ENCODE assay signal across 21 mouse cellular contexts in the genomic region with DNA sequence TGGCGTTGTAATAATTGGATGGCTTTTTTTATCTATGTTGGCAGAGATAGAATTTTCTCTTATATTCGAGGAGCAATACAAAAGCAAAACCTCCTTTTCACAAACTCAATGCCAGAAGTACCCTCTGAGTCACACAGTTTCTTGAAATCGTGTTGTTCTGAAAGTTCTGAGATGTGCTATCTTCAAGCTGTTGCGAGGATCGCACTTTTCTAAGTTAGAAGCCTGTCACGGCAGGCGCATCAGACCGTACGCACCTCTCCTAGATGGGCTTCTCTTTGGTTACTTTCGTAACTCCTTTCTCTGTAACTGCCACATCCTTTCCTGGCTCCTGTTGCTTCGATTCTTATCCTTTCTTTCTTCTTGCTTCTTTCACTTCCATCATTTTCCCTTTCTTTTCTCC.
DNase-seq lines count a peak whose midpoint lies in the region; ATAC-seq and TF ChIP-seq lines count a peak whose summit lies in the region.
"Had no signal": no experiment of that assay in that cellular context is flagged by ENCODE, and none has a peak within 500 bp of the region (broad histone marks: within the 10 kb centered on the region; RNA-seq: fewer than 3 reads in every experiment).

No protein-coding gene starts in this region.

- no peaks in the 10 kb centered on the region for H3K36me3 ChIP-seq in forebrain, postnatal 0 days (ENCODE audit: insufficient read depth)
- no peaks in the 10 kb centered on the region for H3K36me3 ChIP-seq in forebrain, embryonic 13.5 days (ENCODE audit: poor library complexity, severe bottlenecking)
- H3K36me3 ChIP-seq: embryonic facial prominence, embryonic 12.5 days; heart, embryonic 10.5 days; hindbrain, embryonic 13.5 days had no signal

- no peak overlapping the region for H3K9ac ChIP-seq in forebrain, postnatal 0 days
- no peak overlapping the region for H3K9ac ChIP-seq in forebrain, embryonic 13.5 days
- H3K9ac ChIP-seq: embryonic facial prominence, embryonic 12.5 days; hindbrain, embryonic 13.5 days had no signal

- no peaks in the 10 kb centered on the region for H3K9me3 ChIP-seq in forebrain, postnatal 0 days (ENCODE audit: low read length)
- H3K9me3 ChIP-seq in forebrain, embryonic 13.5 days (replicated peaks): no peaks in the 10 kb centered on the region
- H3K9me3 ChIP-seq: embryonic facial prominence, embryonic 12.5 days; heart, embryonic 10.5 days; hindbrain, embryonic 13.5 days had no signal

- H3K27me3 ChIP-seq in forebrain, postnatal 0 days (ENCODE audit: insufficient read depth, low read length): no peaks in the 10 kb centered on the region
- no peaks in the 10 kb centered on the region for H3K27me3 ChIP-seq in forebrain, embryonic 13.5 days
- H3K27me3 ChIP-seq: embryonic facial prominence, embryonic 12.5 days; hindbrain, embryonic 13.5 days had no signal

- ATAC-seq in forebrain, postnatal 0 days: no peak
- ATAC-seq in forebrain, embryonic 13.5 days: no peak
- ATAC-seq: CD4-positive, CD25-positive, alpha-beta regulatory T cell, adult 4 months; forebrain, embryonic 16.5 days; hindbrain, postnatal 0 days had no signal

- H3K4me1 ChIP-seq in forebrain, postnatal 0 days (ENCODE audit: insufficient read depth): no peaks in the 10 kb centered on the region; the same call in 1 of the 2 replicates
- H3K4me1 ChIP-seq in forebrain, embryonic 13.5 days: peaks cover 9% of the 10 kb centered on the region; the same call in 1 of the 2 replicates
- H3K4me1 ChIP-seq: embryonic facial prominence, embryonic 12.5 days; heart, embryonic 10.5 days; hindbrain, embryonic 13.5 days had no signal

- peak; percentile 13 for DNase-seq in forebrain, postnatal 0 days
- DNase-seq in layer of hippocampus, adult 2 months (ENCODE audit: low spot score in 2 of 2): no peak
- no peak for DNase-seq in layer of hippocampus, adult 18-20 months (ENCODE audit: low spot score in 2 of 2)
- peak; percentile 34 for DNase-seq in right cerebral cortex, adult 18-20 months
- DNase-seq in right cerebral cortex, postnatal 14 days: no peak
- peak; percentile 10 to 31 for DNase-seq in right cerebral cortex, postnatal 36 days (ENCODE audit: low spot score in 2 of 2)
- no peak for DNase-seq in cerebellum, adult 11-12 months
- DNase-seq: adrenal gland, postnatal 10 days; B cell, adult 2 months; cerebellum, adult 8-10 months; cerebellum, postnatal 14 days; gastrocnemius, postnatal 36 days; heart, adult 11 months; heart, postnatal 10 days had no signal

- no peak overlapping the region for H3K4me3 ChIP-seq in forebrain, postnatal 0 days (ENCODE audit: low read depth, low read length)
- H3K4me3 ChIP-seq in forebrain, embryonic 13.5 days: no peak overlapping the region
- H3K4me3 ChIP-seq in layer of hippocampus, adult 2 months: peak overlapping the region; percentile 6; the same call in 1 of the 2 replicates
- H3K4me3 ChIP-seq: embryonic facial prominence, embryonic 12.5 days; heart, embryonic 10.5 days; hindbrain, embryonic 13.5 days had no signal

- no peak for TF ChIP-seq CTCF in forebrain, postnatal 0 days (IDR thresholded peaks at IDR 0.05; ENCODE audit: low read depth)
- TF ChIP-seq CTCF in layer of hippocampus, adult 2 months (conservative IDR thresholded peaks at IDR 0.05): no peak

- H3K27ac ChIP-seq in forebrain, postnatal 0 days (ENCODE audit: low read depth, low read length): no peak overlapping the region
- no peak overlapping the region for H3K27ac ChIP-seq in forebrain, embryonic 13.5 days
- no peak overlapping the region for H3K27ac ChIP-seq in layer of hippocampus, adult 2 months
- H3K27ac ChIP-seq: embryonic facial prominence, embryonic 12.5 days; heart, embryonic 10.5 days; hindbrain, embryonic 13.5 days; hindbrain, postnatal 0 days had no signal

- WGBS in forebrain, postnatal 0 days: 63% methylated on average over 11 of the region's 11 CpGs
- WGBS in forebrain, embryonic 13.5 days: 71% methylated on average over 11 of the region's 11 CpGs

- no peak overlapping the region for H3K4me2 ChIP-seq in forebrain, postnatal 0 days (ENCODE audit: low read depth)
- H3K4me2 ChIP-seq in forebrain, embryonic 13.5 days: no peak overlapping the region
- H3K4me2 ChIP-seq: embryonic facial prominence, embryonic 12.5 days; hindbrain, embryonic 13.5 days had no signal

Comparison
In these comparisons a context has a peak if more than half of its experiments do, and no peak if none do; other contexts are left out.
1. DNase-seq: peak in forebrain, postnatal 0 days (single experiment), right cerebral cortex, adult 18-20 months (single experiment) and right cerebral cortex, postnatal 36 days (2 of 2); none in layer of hippocampus, adult 2 months (0 of 2), layer of hippocampus, adult 18-20 months (0 of 2), right cerebral cortex, postnatal 14 days (single experiment) and cerebellum, adult 11-12 months (single experiment).